Mouse (Mus musculus) neural tube, postnatal 0 days (tissue): ENCODE results near the gene Pank2. TPM values are rescaled to one million over a fixed set of nuclear protein-coding genes. Genes with fewer than 3 reads are reported as not detected.

ENCODE experiments used
- microRNA-seq: library from miRNA; unstranded; fragments of <30 nt; microRNA quantifications from one replicate; pipeline ENCODE4, GENCODE M21; 2016
- polyA plus RNA-seq: library from polyadenylated mRNA; unstranded; fragments of >200 nt; fragmentation: Nextera tagmentation; extraction: Ambion mirVana; gene quantifications from 2 replicates; pipeline ENCODE4 v1.2.1, GENCODE M21; 2015

The Pank2 gene
- polyA plus RNA-seq = 25.6 and 27.7 TPM in 2 replicates

DNA sequence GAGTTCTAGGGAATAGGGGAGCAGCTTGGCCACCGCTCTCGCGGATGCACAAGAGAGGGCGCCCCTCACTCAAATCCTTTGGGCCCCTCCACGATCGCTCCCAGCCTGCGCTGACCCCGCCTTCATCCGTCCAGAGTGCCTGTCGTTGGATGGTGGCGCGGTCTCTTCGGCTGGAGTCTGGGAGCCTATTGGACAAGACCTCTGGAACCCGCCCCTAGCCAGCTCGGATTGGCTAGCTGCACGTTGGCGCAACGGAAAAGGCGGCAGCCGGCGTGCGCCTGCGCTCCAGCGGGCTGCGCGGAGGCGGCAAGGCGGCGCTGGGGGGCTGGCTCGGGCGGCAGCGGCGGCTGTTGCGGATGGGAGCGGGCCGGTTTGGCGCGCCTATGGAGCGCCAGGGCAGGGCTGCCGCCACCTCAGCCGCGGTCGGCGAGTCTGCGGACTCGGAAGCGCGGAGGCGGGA is at the start of gene Pank2:
TSS of gene Pank2 (plus strand) at position 283 of the 460 bp plus-strand sequence.

DNA sequence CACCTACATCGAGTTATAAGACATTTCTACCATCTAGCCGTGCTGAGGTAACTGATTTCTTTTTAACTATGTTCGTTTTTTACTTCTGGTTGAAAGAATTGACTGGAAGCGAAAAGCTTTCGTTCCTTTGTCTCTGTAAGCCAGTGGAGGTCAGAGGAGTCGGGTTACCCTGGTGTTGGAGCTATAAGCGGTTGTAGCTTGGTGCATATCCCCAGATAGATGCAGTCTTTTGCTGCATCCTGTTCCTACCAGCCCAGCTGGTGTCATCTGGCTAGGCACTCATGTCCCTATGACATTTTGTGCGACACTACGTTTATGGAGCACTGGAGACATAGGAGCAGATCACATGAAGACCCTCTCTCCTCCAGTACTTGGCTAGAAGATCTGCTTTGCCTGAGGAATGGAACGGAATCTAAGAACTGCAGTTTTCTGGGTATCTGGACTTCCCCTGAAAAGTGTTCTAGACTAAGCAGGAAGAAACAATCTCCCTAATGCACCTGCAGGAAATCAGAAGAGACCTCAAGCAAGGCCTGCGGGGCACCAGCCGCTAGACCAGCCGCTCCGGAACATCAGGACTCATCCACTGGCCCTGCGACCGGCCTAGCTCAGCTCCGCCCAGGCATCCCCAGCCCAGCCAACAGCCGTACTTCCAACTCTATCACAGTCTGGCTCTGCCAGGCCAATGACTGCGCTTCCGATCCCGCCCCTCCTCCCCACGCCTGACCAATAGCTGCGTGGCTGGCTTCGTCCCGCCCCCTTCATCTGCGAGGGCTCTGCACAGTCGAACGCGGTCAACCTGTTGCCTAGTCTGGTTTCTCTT is 28.8 kb upstream of the Pank2 start, which contains the start of gene Mavs:
TSS of gene Mavs (plus strand) at position 757 of the 820 bp plus-strand sequence.

Small RNA genes within 50 kb of the gene (microRNA-seq; reads per million reads assigned to microRNA genes)
- 58.6 reads per million, percentile 37 among the genes with 10 or more reads in this experiment for gene Mir103-2

Other genes with a start within 250 kb of the Pank2 start
- gene Gfra4, start 219.4 kb upstream of the Pank2 start, polyA plus RNA-seq = 71.0 and 82.5 TPM in 2 replicates
- 2.9 and 4.2 TPM in 2 replicates for gene Adam33, start 198.7 kb upstream of the Pank2 start, polyA plus RNA-seq
- gene Siglec1, start 175.7 kb upstream of the Pank2 start, polyA plus RNA-seq = 0.37 and 0.43 TPM in 2 replicates
- gene Hspa12b, start 135.2 kb upstream of the Pank2 start, polyA plus RNA-seq = 4.4 and 5.4 TPM in 2 replicates
- not detected in 2 replicates for gene Gm11037, start 129.0 kb upstream of the Pank2 start, polyA plus RNA-seq
- gene 1700037H04Rik, start 102.4 kb upstream of the Pank2 start, polyA plus RNA-seq = 83.6 and 85.1 TPM in 2 replicates
- gene Cenpb, start 82.4 kb upstream of the Pank2 start, polyA plus RNA-seq = 14.7 and 16.1 TPM in 2 replicates
- 16.1 and 17.3 TPM in 2 replicates for gene Cdc25b, start 75.5 kb upstream of the Pank2 start, polyA plus RNA-seq
- gene Spef1, start 75.2 kb upstream of the Pank2 start, polyA plus RNA-seq = 6.7 and 7.4 TPM in 2 replicates
- gene Ap5s1, start 55.4 kb upstream of the Pank2 start, polyA plus RNA-seq = 34.8 and 37.2 TPM in 2 replicates
- gene Mavs, start 28.4 kb upstream of the Pank2 start, polyA plus RNA-seq = 8.2 and 8.6 TPM in 2 replicates
- 9.3 and 10.3 TPM in 2 replicates for gene Rnf24, start 90.4 kb downstream of the Pank2 start, polyA plus RNA-seq
- 94.2 and 102 TPM in 2 replicates for gene Smox, start 229.0 kb downstream of the Pank2 start, polyA plus RNA-seq